Mouse (Mus musculus): Measurements from ENCODE around the gene Ndufs4.

DNA sequence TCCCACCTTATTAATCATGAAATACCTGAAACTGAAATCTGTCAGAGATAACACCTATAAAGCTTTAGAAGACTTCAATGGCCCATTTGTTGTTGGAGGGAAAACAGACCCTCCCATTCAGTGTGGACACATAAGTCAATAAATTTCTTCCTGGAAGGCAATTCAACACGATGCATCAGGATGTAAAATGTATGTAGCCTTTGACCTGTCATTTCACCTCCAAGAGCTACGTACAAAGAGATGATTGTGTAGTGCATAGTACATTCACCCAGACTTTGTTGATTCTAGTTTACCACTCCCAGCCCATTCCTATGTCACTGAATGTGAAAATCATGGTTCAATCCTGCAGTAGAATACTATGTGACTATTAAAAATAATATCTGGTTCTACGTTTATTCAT lies 31.3 kb upstream of the Ndufs4 start:
- TF ChIP-seq POLR2A (IDR thresholded peaks at IDR 0.05; ENCODE audit: insufficient read depth, low read depth, low read length) (no peak), CTCF (IDR thresholded peaks at IDR 0.05; ENCODE audit: insufficient read depth, low read depth, low read length) (no peak)
